Comparison of ENCODE assay signal across 10 mouse cellular contexts in genomic region chr11:93502864-93503263, GRCm38 (mm10).
"Had no signal": no experiment of that assay in that cellular context is flagged by ENCODE, and none has a peak within 500 bp of the region (broad histone marks: within the 10 kb centered on the region; RNA-seq: fewer than 3 reads in every experiment).

No protein-coding gene starts in this region.

- H3K27me3 ChIP-seq: megakaryocyte, embryonic 14.5 days; midbrain, embryonic 13.5 days; midbrain, embryonic 15.5 days; neural tube, embryonic 12.5 days; stomach, embryonic 15.5 days had no signal

- H3K4me1 ChIP-seq: stomach, embryonic 15.5 days had no signal

- H3K36me3 ChIP-seq: midbrain, embryonic 13.5 days; midbrain, embryonic 15.5 days; neural tube, embryonic 12.5 days; stomach, embryonic 15.5 days had no signal

- H3K9ac ChIP-seq: lung, embryonic 14.5 days; midbrain, embryonic 13.5 days; midbrain, embryonic 15.5 days; neural tube, embryonic 12.5 days; stomach, embryonic 15.5 days had no signal

- H3K9me3 ChIP-seq: midbrain, embryonic 13.5 days; midbrain, embryonic 15.5 days; neural tube, embryonic 12.5 days; stomach, embryonic 15.5 days had no signal

- H3K27ac ChIP-seq: midbrain, embryonic 13.5 days; midbrain, embryonic 15.5 days; neural tube, embryonic 12.5 days; stomach, embryonic 15.5 days had no signal

- DNase-seq: lung, adult 18-20 months; right cerebral cortex, postnatal 14 days; thymus, adult 18-20 months had no signal

- H3K4me3 ChIP-seq: megakaryocyte, embryonic 14.5 days; midbrain, embryonic 13.5 days; midbrain, embryonic 15.5 days; neural tube, embryonic 12.5 days; stomach, embryonic 15.5 days had no signal

- ATAC-seq: midbrain, embryonic 13.5 days; midbrain, embryonic 15.5 days had no signal

- H3K4me2 ChIP-seq: lung, embryonic 14.5 days; midbrain, embryonic 11.5 days; midbrain, embryonic 13.5 days; midbrain, embryonic 15.5 days; neural tube, embryonic 12.5 days; stomach, embryonic 15.5 days had no signal
